Mouse (Mus musculus) heart, embryonic 11.5 days (tissue): ENCODE data around the gene Zfp64. TPM values are rescaled to one million over a fixed set of nuclear protein-coding genes. Genes with fewer than 3 reads are reported as not detected.
"Not testable (repeated sequence)": the region's sequence is repeated elsewhere in the genome, so short reads cannot be mapped to it uniquely, and the experiment has no call there.

Source experiments
- ATAC-seq: fragments of 200-750 bp; cut with Nextera tagmentation; replicated peaks from 2 replicates; pipeline ENCODE4 v1.8.0; 2017; ENCODE audit warnings: moderate library complexity; ENCODE audit not compliant: insufficient number of reproducible peaks, low FRiP score, low TSS enrichment
- H3K27ac ChIP-seq: fragments of 300-500 bp; sonication (generic); 2 replicates; pipeline ENCODE4 v1.5.1; 2014; ENCODE audit warnings: mild to moderate bottlenecking, low read depth, low read length
- H3K27me3 ChIP-seq: fragments of 300-500 bp; sonication (generic); 2 replicates; pipeline ENCODE4 v1.6.1; 2014; ENCODE audit warnings: mild to moderate bottlenecking, low read length, mixed read lengths; ENCODE audit not compliant: control insufficient read depth, insufficient read depth
- H3K36me3 ChIP-seq: fragments of 300-500 bp; sonication (generic); 2 replicates; pipeline ENCODE4 v1.6.1; 2014; ENCODE audit warnings: mild to moderate bottlenecking, low read length, moderate library complexity, mixed read lengths; ENCODE audit not compliant: control insufficient read depth, insufficient read depth
- H3K4me1 ChIP-seq: fragments of 300-500 bp; sonication (generic); 2 replicates; pipeline ENCODE4 v1.6.1; 2014; ENCODE audit warnings: low read length; ENCODE audit not compliant: control insufficient read depth, insufficient read depth
- H3K4me2 ChIP-seq: fragments of 300-500 bp; sonication (generic); 2 replicates; pipeline ENCODE4 v1.6.1; 2014; ENCODE audit warnings: mild to moderate bottlenecking, moderate library complexity
- H3K4me3 ChIP-seq: fragments of 300-500 bp; sonication (generic); 2 replicates; pipeline ENCODE4 v1.5.1; 2014; ENCODE audit warnings: low read depth, low read length
- H3K9ac ChIP-seq: fragments of 300-500 bp; sonication (generic); 2 replicates; pipeline ENCODE4 v1.6.1; 2014; ENCODE audit warnings: mild to moderate bottlenecking, low read depth, low read length, moderate library complexity
- H3K9me3 ChIP-seq: fragments of 300-500 bp; sonication (generic); replicated peaks from 2 replicates; pipeline ENCODE4 v1.6.1; 2016; ENCODE audit warnings: low read length; ENCODE audit not compliant: control insufficient read depth
- WGBS: fragments of 180-500 bp; shearing (Covaris S2); extraction: QIAGEN DNeasy Blood & Tissue Kit; methylation state at CpG from one replicate; pipeline ENCODE4 v1.1.7; 2014; ENCODE audit not compliant: insufficient replicate concordance; 5-methylcytosine and 5-hydroxymethylcytosine counted together
- polyA plus RNA-seq: library from polyadenylated mRNA; unstranded; fragments of >200 nt; fragmentation: Nextera tagmentation; extraction: Ambion mirVana; gene quantifications from 2 replicates; pipeline ENCODE4 v1.2.1, GENCODE M21; 2014

The Zfp64 gene
- polyA plus RNA-seq, 1 experiment from 2014 or later = 19.2 TPM

GRCm38 (mm10) chr2:168860922-168861740 is 94.3 kb downstream of the Zfp64 start:
- no peak overlapping the region for H3K4me2 ChIP-seq
- no peak overlapping the region for H3K27ac ChIP-seq
- no peak for ATAC-seq
- H3K9ac ChIP-seq = no peak overlapping the region
- H3K4me1 ChIP-seq = peaks cover 3% of the 10 kb centered on the region; the same call in 1 of the 2 replicates
- no peaks in the 10 kb centered on the region for H3K36me3 ChIP-seq
- H3K4me3 ChIP-seq = no peak overlapping the region
- 67% methylated on average over 24 of the region's 24 CpGs for WGBS
- no peaks in the 10 kb centered on the region for H3K9me3 ChIP-seq
- peaks cover 2% of the 10 kb centered on the region; the same call in 1 of the 2 replicates for H3K27me3 ChIP-seq

- no peak overlapping the region for H3K4me2 ChIP-seq
- H3K27ac ChIP-seq = no peak overlapping the region; the same call in 1 of the 2 replicates
- ATAC-seq = no peak
- H3K4me3 ChIP-seq = no peak overlapping the region
- H3K9ac ChIP-seq = no peak overlapping the region
- WGBS = 40% methylated on average over 16 of the region's 16 CpGs
- H3K9me3 ChIP-seq = no peaks in the 10 kb centered on the region
- peaks cover 2% of the 10 kb centered on the region; the same call in 1 of the 2 replicates for H3K27me3 ChIP-seq
- peaks cover 3% of the 10 kb centered on the region; the same call in 1 of the 2 replicates for H3K4me1 ChIP-seq
- no peaks in the 10 kb centered on the region for H3K36me3 ChIP-seq
Measured at GRCm38 (mm10) chr2:168860032-168860691, 95.2 kb downstream of the Zfp64 start.

- H3K9me3 ChIP-seq = no peaks in the 10 kb centered on the region
- no peak overlapping the region for H3K9ac ChIP-seq
- H3K27ac ChIP-seq = no peak overlapping the region
- peaks cover 3% of the 10 kb centered on the region; the same call in 1 of the 2 replicates for H3K4me1 ChIP-seq
- peaks cover 2% of the 10 kb centered on the region; the same call in 1 of the 2 replicates for H3K27me3 ChIP-seq
- H3K4me2 ChIP-seq = no peak overlapping the region
- H3K36me3 ChIP-seq = no peaks in the 10 kb centered on the region
- WGBS = 61% methylated on average over 7 of the region's 7 CpGs
- ATAC-seq = no peak
- no peak overlapping the region for H3K4me3 ChIP-seq
Measured at GRCm38 (mm10) chr2:168856638-168857037, 98.7 kb downstream of the Zfp64 start.

GRCm38 (mm10) chr2:168854777-168855176 is 100.6 kb downstream of the Zfp64 start:
- Histone ChIP-seq H3K4me1 (no peaks in the 10 kb centered on the region), H3K27ac (no peak overlapping the region), H3K4me3 (no peak overlapping the region), H3K36me3 (no peaks in the 10 kb centered on the region), H3K4me2 (no peak overlapping the region), H3K9ac (no peak overlapping the region), H3K27me3 (peaks cover 2% of the 10 kb centered on the region; the same call in 1 of the 2 replicates), H3K9me3 (no peaks in the 10 kb centered on the region)
- no peak for ATAC-seq
- 40% methylated on average over 1 of the region's 1 CpGs for WGBS

- H3K27me3 ChIP-seq, H3K4me1 ChIP-seq, H3K36me3 ChIP-seq, H3K4me3 ChIP-seq, H3K9ac ChIP-seq, ATAC-seq, H3K4me2 ChIP-seq, H3K27ac ChIP-seq, H3K9me3 ChIP-seq: not testable (repeated sequence)
- WGBS = 80% methylated on average over 12 of the region's 13 CpGs
Measured at GRCm38 (mm10) chr2:168853869-168854268, 101.5 kb downstream of the Zfp64 start.

GRCm38 (mm10) chr2:168851545-168851944 is 103.8 kb downstream of the Zfp64 start:
- no peak overlapping the region for H3K4me3 ChIP-seq
- H3K4me2 ChIP-seq = no peak overlapping the region
- ATAC-seq = no peak
- H3K9ac ChIP-seq = no peak overlapping the region
- H3K4me1 ChIP-seq = peaks cover 4% of the 10 kb centered on the region; the same call in 1 of the 2 replicates
- no peak overlapping the region for H3K27ac ChIP-seq
- no peaks in the 10 kb centered on the region for H3K9me3 ChIP-seq
- peaks cover under 1% of the 10 kb centered on the region; the same call in 1 of the 2 replicates for H3K27me3 ChIP-seq
- no peaks in the 10 kb centered on the region for H3K36me3 ChIP-seq
- 55% methylated on average over 10 of the region's 10 CpGs for WGBS

GRCm38 (mm10) chr2:168848553-168848952 is 106.8 kb downstream of the Zfp64 start:
- Histone ChIP-seq H3K36me3 (no peaks in the 10 kb centered on the region), H3K27me3 (no peaks in the 10 kb centered on the region), H3K4me1 (peaks cover 4% of the 10 kb centered on the region; the same call in 1 of the 2 replicates), H3K9ac (no peak overlapping the region), H3K9me3 (no peaks in the 10 kb centered on the region), H3K4me3 (no peak overlapping the region), H3K4me2 (no peak overlapping the region), H3K27ac (no peak overlapping the region)
- ATAC-seq = no peak
- 78% methylated on average over 3 of the region's 3 CpGs for WGBS

- Histone ChIP-seq H3K27me3 (peaks cover 11% of the 10 kb centered on the region), H3K4me1 (peaks cover 4% of the 10 kb centered on the region; the same call in 1 of the 2 replicates), H3K9me3 (no peaks in the 10 kb centered on the region), H3K9ac (no peak overlapping the region), H3K4me2 (no peak overlapping the region), H3K4me3 (no peak overlapping the region), H3K36me3 (no peaks in the 10 kb centered on the region), H3K27ac (no peak overlapping the region)
- 71% methylated on average over 7 of the region's 7 CpGs for WGBS
- ATAC-seq = no peak
Measured at GRCm38 (mm10) chr2:168846180-168846720, 109.1 kb downstream of the Zfp64 start.
